Mouse (Mus musculus) E14TG2a.4 (cell line): ENCODE data around the gene Pllp.

Source experiments
- H3K27me3 ChIP-seq: 2 replicates; pipeline ENCODE4 v1.6.1; 2014; ENCODE audit warnings: low read length, control low read depth; ENCODE audit not compliant: insufficient read depth
- H3K36me3 ChIP-seq: 2 replicates; pipeline ENCODE4 v1.6.1; 2014; ENCODE audit warnings: low read length, control low read depth; ENCODE audit not compliant: insufficient read depth
- H3K4me1 ChIP-seq: replicated peaks from 2 replicates; pipeline ENCODE4 v1.6.1; 2014; ENCODE audit warnings: low read depth, low read length, control low read depth
- H3K4me3 ChIP-seq: replicated peaks from 2 replicates; pipeline ENCODE4 v1.5.1; 2014; ENCODE audit warnings: mild to moderate bottlenecking, low read length
- H3K9me3 ChIP-seq: 2 replicates; pipeline ENCODE4 v1.6.1; 2014; ENCODE audit warnings: low read length, control low read depth
- CTCF ChIP-seq: conservative IDR thresholded peaks from 2 replicates; pipeline ENCODE4 v1.5.1; 2014; ENCODE audit warnings: low read length
- NANOG ChIP-seq: IDR thresholded peaks from 2 replicates; pipeline ENCODE4 v1.6.1; 2014; ENCODE audit warnings: borderline replicate concordance, low read length, mixed read lengths
- POU5F1 ChIP-seq: IDR thresholded peaks from 2 replicates; pipeline ENCODE4 v1.6.1; 2014; ENCODE audit warnings: low read length, borderline replicate concordance

The Pllp gene

DNA sequence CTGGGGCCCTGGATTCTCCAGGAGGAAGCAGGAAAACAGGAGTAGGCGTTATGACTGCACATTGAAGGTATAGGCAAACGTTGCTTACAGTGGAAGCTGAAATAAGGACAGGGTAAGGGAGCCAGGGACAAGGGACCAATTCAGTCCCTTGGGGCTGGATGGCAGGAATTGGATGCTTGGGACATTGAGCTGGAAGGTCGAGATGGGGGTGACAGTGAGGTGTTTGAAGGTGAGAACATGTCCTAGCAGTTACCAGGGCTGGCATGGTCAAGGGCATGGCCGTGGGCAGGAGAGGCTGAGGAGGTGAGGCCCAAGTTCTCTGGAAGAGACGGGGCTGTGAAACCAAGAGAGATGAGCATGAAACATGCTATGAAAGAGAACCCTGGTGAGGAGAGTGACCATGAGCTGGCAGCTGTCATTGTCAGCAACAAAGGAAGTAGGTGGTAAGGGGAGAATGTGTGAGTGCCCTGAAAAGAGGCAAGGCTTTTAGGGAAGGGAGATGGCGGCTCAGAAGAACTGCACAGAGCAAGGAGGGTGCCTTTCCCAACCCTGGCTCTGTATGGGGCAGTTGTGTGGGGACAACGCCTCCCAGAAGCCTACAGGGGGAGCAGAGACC lies 38.8 kb upstream of the Pllp start:
- no peaks in the 10 kb centered on the region for H3K9me3 ChIP-seq
- H3K27me3 ChIP-seq: no peaks in the 10 kb centered on the region
- no peaks in the 10 kb centered on the region for H3K4me1 ChIP-seq
- TF ChIP-seq NANOG (no peak), POU5F1 (no peak), CTCF (no peak)
- H3K36me3 ChIP-seq: no peaks in the 10 kb centered on the region
- no peak overlapping the region for H3K4me3 ChIP-seq

DNA sequence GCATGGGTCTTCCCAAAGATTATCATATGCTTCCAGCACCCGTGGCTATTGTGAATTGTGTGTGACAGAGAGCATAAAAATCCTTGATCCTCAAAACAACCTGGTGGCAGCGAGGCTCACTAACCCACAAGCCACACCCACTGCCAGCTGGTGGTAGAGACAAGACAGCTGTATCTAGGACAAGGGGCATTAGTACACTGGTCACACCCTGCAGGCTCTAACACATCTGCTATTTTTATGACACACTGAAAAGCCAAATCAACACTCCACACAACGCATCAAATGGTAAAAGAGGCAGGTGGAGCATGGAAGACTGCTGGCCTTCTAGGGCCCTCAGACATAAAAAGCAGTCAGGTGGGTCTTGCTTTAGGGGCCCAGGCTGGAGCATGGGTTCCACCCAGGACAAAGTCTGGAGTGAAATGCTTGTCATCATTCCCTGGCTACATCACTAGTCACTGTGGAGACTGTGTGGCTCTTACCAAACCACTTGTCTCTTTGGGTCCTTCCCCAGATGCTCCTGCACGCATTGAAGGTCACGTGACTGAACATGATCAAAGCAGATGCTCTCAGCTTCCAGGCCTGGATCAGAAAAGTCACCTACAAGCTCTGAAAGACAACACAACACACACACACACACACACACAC lies 37.9 kb upstream of the Pllp start:
- TF ChIP-seq POU5F1 (no peak), NANOG (no peak), CTCF (no peak)
- Histone ChIP-seq H3K36me3 (no peaks in the 10 kb centered on the region), H3K27me3 (no peaks in the 10 kb centered on the region), H3K4me3 (no peak overlapping the region), H3K9me3 (no peaks in the 10 kb centered on the region), H3K4me1 (no peaks in the 10 kb centered on the region)

DNA sequence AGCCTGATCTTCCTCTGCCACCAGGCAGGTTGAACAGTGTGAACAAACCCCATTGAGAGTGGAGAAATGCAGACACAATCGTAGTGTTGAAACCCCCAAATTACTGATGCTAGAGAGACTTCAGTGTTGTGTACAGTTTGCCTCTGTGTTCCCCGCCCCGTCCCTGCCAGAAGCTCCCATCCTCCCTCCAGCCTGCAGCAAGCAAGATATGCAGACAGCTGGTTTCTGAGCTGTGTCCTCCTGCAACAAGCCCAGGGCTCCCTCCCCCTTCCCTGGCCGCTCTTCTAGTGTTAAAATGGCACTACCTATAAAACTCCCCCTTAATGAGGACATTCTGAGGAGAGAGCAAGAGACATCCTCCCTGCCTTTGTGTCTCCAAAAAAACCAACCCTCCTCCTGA lies 33.2 kb upstream of the Pllp start:
- no peaks in the 10 kb centered on the region for H3K36me3 ChIP-seq
- no peaks in the 10 kb centered on the region for H3K27me3 ChIP-seq
- no peaks in the 10 kb centered on the region for H3K4me1 ChIP-seq
- peaks cover 5% of the 10 kb centered on the region for H3K9me3 ChIP-seq
- TF ChIP-seq POU5F1 (no peak), NANOG (no peak), CTCF (no peak)
- H3K4me3 ChIP-seq: no peak overlapping the region

DNA sequence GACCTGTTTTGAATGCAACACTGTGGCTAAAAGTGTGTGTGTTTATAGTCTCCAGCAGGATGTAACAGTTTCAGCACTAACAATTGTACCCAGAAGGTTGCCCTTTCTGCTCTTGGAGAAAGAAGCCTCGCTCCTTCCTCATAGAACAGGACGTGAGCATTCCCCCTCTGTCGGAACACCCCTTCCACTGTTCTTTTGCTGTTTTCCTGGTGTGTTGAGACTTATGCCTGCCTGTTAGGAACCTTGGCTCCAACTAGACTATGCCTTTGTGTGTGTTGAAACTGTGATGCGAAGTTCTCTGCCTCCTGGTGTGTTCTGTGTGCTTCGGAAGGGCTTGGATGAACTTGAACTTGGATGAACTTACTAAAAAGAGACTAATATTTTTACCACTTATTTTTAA lies 29.9 kb upstream of the Pllp start:
- peaks cover 5% of the 10 kb centered on the region for H3K9me3 ChIP-seq
- no peaks in the 10 kb centered on the region for H3K36me3 ChIP-seq
- no peaks in the 10 kb centered on the region for H3K27me3 ChIP-seq
- TF ChIP-seq POU5F1: no peak
- H3K4me3 ChIP-seq: no peak overlapping the region
- H3K4me1 ChIP-seq: no peaks in the 10 kb centered on the region

DNA sequence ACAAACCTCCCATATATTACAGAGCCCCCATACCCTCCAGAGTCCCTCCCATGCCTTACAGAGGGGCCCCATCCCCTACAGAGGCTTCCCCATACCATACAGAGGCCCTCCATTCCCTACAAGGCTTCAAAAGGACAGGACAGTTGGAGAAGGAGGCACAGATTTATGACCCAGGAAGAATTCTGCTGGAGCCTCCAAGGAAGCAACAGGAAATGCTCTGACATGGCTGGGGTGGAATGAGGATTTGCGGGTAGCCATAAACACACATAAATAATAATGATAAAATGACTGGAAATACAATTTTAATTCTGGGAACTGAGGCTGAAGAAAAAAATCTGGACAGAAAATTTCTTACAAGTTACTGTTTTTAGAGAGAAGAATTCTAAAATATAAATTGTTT lies 20.8 kb upstream of the Pllp start:
- TF ChIP-seq NANOG: no peak
- no peak for TF ChIP-seq POU5F1
- no peak for TF ChIP-seq CTCF
- no peaks in the 10 kb centered on the region for H3K9me3 ChIP-seq
- H3K27me3 ChIP-seq: 0 out of 2 replicates have a peak, but pooled peaks cover 14% of the 10 kb centered on the region
- no peaks in the 10 kb centered on the region for H3K4me1 ChIP-seq
- no peaks in the 10 kb centered on the region for H3K36me3 ChIP-seq
- H3K4me3 ChIP-seq: no peak overlapping the region

DNA sequence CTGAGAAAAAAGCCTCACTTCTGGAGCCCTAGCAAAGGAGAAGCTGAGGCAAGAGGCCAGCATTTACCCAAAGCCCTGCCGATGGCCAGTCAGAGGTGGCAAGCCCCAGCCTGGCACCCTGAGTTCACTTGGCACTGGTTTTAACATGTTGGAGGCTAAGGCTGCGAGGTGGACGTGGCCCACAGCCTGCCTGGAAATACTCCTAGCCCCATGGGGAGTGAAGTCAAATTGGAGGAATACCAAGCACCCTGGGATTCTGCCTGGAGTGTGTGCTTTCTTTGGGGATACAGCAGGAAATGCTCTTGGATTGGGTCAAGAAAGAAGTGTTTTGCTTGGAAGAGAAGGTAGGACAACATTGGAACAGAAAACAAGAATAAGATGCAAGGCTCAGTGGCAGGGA lies 19.8 kb upstream of the Pllp start:
- H3K4me1 ChIP-seq: no peaks in the 10 kb centered on the region; the same call in 1 of the 2 replicates
- H3K27me3 ChIP-seq: 0 out of 2 replicates have a peak, but pooled peaks cover 14% of the 10 kb centered on the region
- TF ChIP-seq NANOG (no peak), POU5F1 (no peak), CTCF (no peak)
- no peaks in the 10 kb centered on the region for H3K36me3 ChIP-seq
- H3K4me3 ChIP-seq: no peak overlapping the region
- H3K9me3 ChIP-seq: no peaks in the 10 kb centered on the region

DNA sequence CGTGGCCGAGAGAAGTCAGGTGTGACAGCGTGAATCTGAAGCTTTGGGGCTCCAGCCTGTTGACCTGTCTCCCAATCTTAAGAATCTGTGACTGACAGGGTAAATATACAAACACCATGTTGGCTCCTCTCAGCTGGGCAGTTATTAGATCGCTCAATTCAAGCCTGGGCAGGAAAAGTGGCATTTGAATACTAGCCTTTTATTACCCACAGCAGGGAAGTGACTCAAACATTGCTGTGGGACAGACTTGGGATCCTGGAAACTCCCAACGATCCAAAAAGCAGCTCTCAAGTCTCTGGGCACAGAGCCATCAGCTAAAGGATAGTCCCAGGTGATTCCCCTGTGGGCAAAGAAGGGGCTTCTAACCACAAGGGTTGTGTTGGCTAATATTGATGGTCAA lies 18.5 kb upstream of the Pllp start:
- no peaks in the 10 kb centered on the region for H3K9me3 ChIP-seq
- H3K4me1 ChIP-seq: peaks cover 10% of the 10 kb centered on the region
- TF ChIP-seq NANOG (no peak), POU5F1 (no peak), CTCF (no peak)
- no peaks in the 10 kb centered on the region for H3K36me3 ChIP-seq
- H3K4me3 ChIP-seq: no peak overlapping the region
- H3K27me3 ChIP-seq: 0 out of 2 replicates have a peak, but pooled peaks cover 14% of the 10 kb centered on the region

DNA sequence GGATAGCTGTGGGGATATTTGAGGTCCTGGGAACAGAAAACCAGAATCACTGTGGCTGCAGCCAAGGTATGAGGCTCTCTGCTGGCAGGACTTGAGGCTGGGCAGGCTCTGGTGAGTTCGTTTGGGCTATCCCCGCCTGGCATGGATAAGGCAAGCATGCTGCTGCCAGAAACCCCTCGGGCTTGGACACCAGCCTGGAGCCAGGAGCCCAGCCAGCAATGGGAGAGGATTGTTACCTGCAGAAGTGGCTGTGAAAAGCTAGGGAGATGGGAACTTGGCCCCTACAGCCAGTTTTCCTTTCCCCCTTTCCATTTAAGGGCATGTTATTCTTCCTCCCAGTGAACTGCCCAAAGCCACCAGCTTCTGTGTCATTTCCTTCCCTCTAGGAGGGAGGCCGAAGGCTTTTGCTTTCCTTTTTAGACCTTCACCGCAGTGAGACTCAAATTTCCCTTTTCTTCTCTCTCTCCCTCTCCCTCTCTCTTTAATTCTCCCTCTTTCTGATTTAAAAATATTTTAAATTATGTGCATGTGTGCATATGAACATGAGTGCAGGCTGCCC lies 15.2 kb upstream of the Pllp start:
- H3K36me3 ChIP-seq: no peaks in the 10 kb centered on the region
- H3K4me1 ChIP-seq: peaks cover 32% of the 10 kb centered on the region
- H3K4me3 ChIP-seq: no peak overlapping the region
- no peak for TF ChIP-seq NANOG
- TF ChIP-seq POU5F1: no peak
- no peak for TF ChIP-seq CTCF
- H3K9me3 ChIP-seq: no peaks in the 10 kb centered on the region
- H3K27me3 ChIP-seq: 0 out of 2 replicates have a peak, but pooled peaks cover 10% of the 10 kb centered on the region

DNA sequence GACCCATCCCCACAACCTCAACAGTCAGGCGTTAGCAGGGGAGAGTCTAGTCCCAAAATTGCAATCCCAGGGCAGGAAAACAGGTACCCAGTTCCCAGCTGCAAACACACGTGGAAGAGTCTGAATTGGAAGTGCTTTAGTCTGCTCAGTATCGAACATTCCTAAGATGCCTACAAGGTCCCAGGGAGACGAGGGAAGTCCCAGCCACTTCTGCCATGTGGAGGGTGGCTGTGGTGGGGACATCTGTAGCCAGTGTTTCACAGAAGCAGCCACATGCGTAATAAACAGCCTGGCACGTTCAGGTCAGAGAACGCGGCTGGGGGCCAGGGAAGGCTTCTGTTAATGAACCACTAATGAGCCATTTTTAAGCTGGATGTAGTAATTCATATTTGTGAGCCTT lies 14.3 kb upstream of the Pllp start:
- Histone ChIP-seq H3K9me3 (no peaks in the 10 kb centered on the region), H3K4me3 (no peak overlapping the region), H3K27me3 (peaks cover 14% of the 10 kb centered on the region), H3K36me3 (no peaks in the 10 kb centered on the region), H3K4me1 (peaks cover 37% of the 10 kb centered on the region)
- TF ChIP-seq POU5F1 (no peak), NANOG (no peak), CTCF (no peak)
